Mouse (Mus musculus): ENCODE measurements around the gene Prpf6. TPM values are rescaled to one million over a fixed set of nuclear protein-coding genes. Genes with fewer than 3 reads are reported as not detected.

Prpf6 gene
- polyA plus RNA-seq, 1 experiment from 2014 or later: 72.9 TPM

Small RNA genes within 50 kb of the gene (microRNA-seq; reads per million reads assigned to microRNA genes)
- not detected for gene Mir7006

Other genes with a start within 250 kb of the Prpf6 start
- 69.8 and 74.4 TPM in 2 replicates for gene Zgpat, start 226.9 kb upstream of the Prpf6 start, polyA plus RNA-seq (2016; fragmentation: Nextera tagmentation; extraction: Ambion mirVana)
- gene Arfrp1, start 226.5 kb upstream of the Prpf6 start, polyA plus RNA-seq (2016; fragmentation: Nextera tagmentation; extraction: Ambion mirVana): 79.6 and 82.7 TPM in 2 replicates
- 36.8 and 41.8 TPM in 2 replicates for gene Lime1, start 211.8 kb upstream of the Prpf6 start, polyA plus RNA-seq (2016; fragmentation: Nextera tagmentation; extraction: Ambion mirVana)
- 26.8 and 27.2 TPM in 2 replicates for gene Zbtb46, start 132.4 kb upstream of the Prpf6 start, polyA plus RNA-seq (2016; fragmentation: Nextera tagmentation; extraction: Ambion mirVana)
- 0.14 TPM in 1 of 2 replicates, not detected in the other for gene Abhd16b, start 98.7 kb upstream of the Prpf6 start, polyA plus RNA-seq (2016; fragmentation: Nextera tagmentation; extraction: Ambion mirVana)
- gene Tpd52l2, start 94.7 kb upstream of the Prpf6 start, polyA plus RNA-seq (2016; fragmentation: Nextera tagmentation; extraction: Ambion mirVana): 127 and 130 TPM in 2 replicates
- gene Dnajc5, start 71.4 kb upstream of the Prpf6 start, polyA plus RNA-seq (2016; fragmentation: Nextera tagmentation; extraction: Ambion mirVana): 141 and 147 TPM in 2 replicates
- gene Uckl1, start 7.0 kb upstream of the Prpf6 start, polyA plus RNA-seq (2016; fragmentation: Nextera tagmentation; extraction: Ambion mirVana): 59.9 and 65.9 TPM in 2 replicates
- gene Zfp512b, start 935 bp downstream of the Prpf6 start, polyA plus RNA-seq (2016; fragmentation: Nextera tagmentation; extraction: Ambion mirVana): 86.5 and 89.6 TPM in 2 replicates
- 107 and 112 TPM in 2 replicates for gene Samd10, start 7.3 kb downstream of the Prpf6 start, polyA plus RNA-seq (2016; fragmentation: Nextera tagmentation; extraction: Ambion mirVana)
- not detected in 2 replicates for gene Gm29797, start 65.2 kb downstream of the Prpf6 start, polyA plus RNA-seq (2016; fragmentation: Nextera tagmentation; extraction: Ambion mirVana)
- 20.3 and 20.6 TPM in 2 replicates for gene Sox18, start 79.8 kb downstream of the Prpf6 start, polyA plus RNA-seq (2016; fragmentation: Nextera tagmentation; extraction: Ambion mirVana)
- 27.3 and 30.0 TPM in 2 replicates for gene Tcea2, start 88.4 kb downstream of the Prpf6 start, polyA plus RNA-seq (2016; fragmentation: Nextera tagmentation; extraction: Ambion mirVana)
- gene Rgs19, start 102.1 kb downstream of the Prpf6 start, polyA plus RNA-seq (2016; fragmentation: Nextera tagmentation; extraction: Ambion mirVana): 44.0 and 44.8 TPM in 2 replicates
- gene Lkaaear1, start 106.6 kb downstream of the Prpf6 start, polyA plus RNA-seq (2016; fragmentation: Nextera tagmentation; extraction: Ambion mirVana): not detected in 2 replicates
- 36.4 and 39.6 TPM in 2 replicates for gene Oprl1, start 123.1 kb downstream of the Prpf6 start, polyA plus RNA-seq (2016; fragmentation: Nextera tagmentation; extraction: Ambion mirVana)
- 70.4 and 79.3 TPM in 2 replicates for gene Myt1, start 171.5 kb downstream of the Prpf6 start, polyA plus RNA-seq (2016; fragmentation: Nextera tagmentation; extraction: Ambion mirVana)
- 36.4 and 38.5 TPM in 2 replicates for gene Pcmtd2, start 246.0 kb downstream of the Prpf6 start, polyA plus RNA-seq (2016; fragmentation: Nextera tagmentation; extraction: Ambion mirVana)

Data from neural tube, embryonic 12.5 days (tissue).